In the genomic region with DNA sequence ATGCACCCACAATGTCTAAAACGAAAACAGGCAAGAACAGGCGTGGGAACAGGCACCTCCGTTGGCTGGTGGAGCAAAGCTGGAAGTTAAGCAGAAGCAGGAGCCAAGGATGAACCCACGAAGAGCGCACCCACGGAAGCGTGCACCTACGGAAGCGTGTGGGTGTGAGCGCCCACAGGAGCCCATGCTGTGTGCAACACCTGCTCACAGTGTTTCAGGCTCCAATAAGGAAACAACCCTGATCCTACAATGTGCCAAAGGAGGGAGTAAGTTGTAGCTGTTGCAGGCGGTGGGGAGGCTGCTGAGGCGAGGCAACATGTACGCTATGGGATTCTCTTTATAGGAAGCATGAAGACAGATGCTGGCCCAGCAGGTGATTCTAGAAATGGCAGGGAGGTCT, we compare ENCODE assay signal across 16 mouse cellular contexts.
DNase-seq lines count a peak whose midpoint lies in the region; ATAC-seq and TF ChIP-seq lines count a peak whose summit lies in the region.
"Had no signal": no experiment of that assay in that cellular context is flagged by ENCODE, and none has a peak within 500 bp of the region (broad histone marks: within the 10 kb centered on the region; RNA-seq: fewer than 3 reads in every experiment).

No protein-coding gene starts in this region.

- no peaks in the 10 kb centered on the region for H3K9me3 ChIP-seq in hindbrain, embryonic 12.5 days (replicated peaks)
- H3K9me3 ChIP-seq: hindbrain, embryonic 13.5 days; intestine, embryonic 15.5 days; kidney, embryonic 15.5 days; neural tube, embryonic 13.5 days had no signal

- DNase-seq in layer of hippocampus, adult 11-12 months (ENCODE audit: low spot score) = peak; percentile 42
- DNase-seq in layer of hippocampus, adult 9-10 months (ENCODE audit: low spot score) = no peak
- peak; percentile 53 for DNase-seq in cerebellum, adult 11-12 months
- DNase-seq in layer of hippocampus, adult 2 months (ENCODE audit: low spot score in 2 of 2) = peak; percentile 39 to 42
- DNase-seq in left cerebral cortex, postnatal 36 days (ENCODE audit: low spot score in 2 of 2) = peak; percentile 58 to 79
- no peak for DNase-seq in lung, adult 18-20 months
- DNase-seq: retina, postnatal 1 day had no signal

- intact Hi-C loops in left cerebral cortex, postnatal 36 days (cut with DNase I) = no loop called here

- peak overlapping the region; percentile 48; the same call in 1 of the 2 replicates for H3K27ac ChIP-seq in layer of hippocampus, adult 2 months
- H3K27ac ChIP-seq in hindbrain, embryonic 12.5 days = no peak overlapping the region
- H3K27ac ChIP-seq: hindbrain, embryonic 13.5 days; intestine, embryonic 15.5 days; kidney, embryonic 15.5 days; neural tube, embryonic 13.5 days had no signal

- no peak overlapping the region for H3K4me2 ChIP-seq in hindbrain, embryonic 12.5 days (replicated peaks)
- H3K4me2 ChIP-seq: hindbrain, embryonic 13.5 days; intestine, embryonic 15.5 days; kidney, embryonic 15.5 days; liver, embryonic 11.5 days; neural tube, embryonic 13.5 days had no signal

- H3K9ac ChIP-seq in hindbrain, embryonic 12.5 days = no peak overlapping the region
- H3K9ac ChIP-seq: hindbrain, embryonic 13.5 days; intestine, embryonic 15.5 days; kidney, embryonic 15.5 days; neural tube, embryonic 13.5 days had no signal

- H3K36me3 ChIP-seq in hindbrain, embryonic 12.5 days = no peaks in the 10 kb centered on the region
- H3K36me3 ChIP-seq: hindbrain, embryonic 13.5 days; intestine, embryonic 15.5 days; kidney, embryonic 15.5 days; neural tube, embryonic 13.5 days had no signal

- ATAC-seq in megakaryocyte, adult 5-6 weeks (ENCODE audit: poor library complexity, severe bottlenecking) = no peak
- no peak for ATAC-seq in hindbrain, embryonic 12.5 days (ENCODE audit: low FRiP score)
- ATAC-seq: forebrain, embryonic 16.5 days; intestine, embryonic 15.5 days; Patski had no signal

- H3K4me1 ChIP-seq in hindbrain, embryonic 12.5 days = peaks cover 4% of the 10 kb centered on the region; the same call in 1 of the 2 replicates
- H3K4me1 ChIP-seq: hindbrain, embryonic 13.5 days; neural tube, embryonic 13.5 days had no signal

- WGBS in hindbrain, embryonic 12.5 days = 92% methylated on average over 13 of the region's 13 CpGs

- TF ChIP-seq CTCF in layer of hippocampus, adult 2 months (conservative IDR thresholded peaks at IDR 0.05) = no peak

- no peaks in the 10 kb centered on the region for H3K27me3 ChIP-seq in hindbrain, embryonic 12.5 days
- H3K27me3 ChIP-seq: hindbrain, embryonic 13.5 days; intestine, embryonic 15.5 days; kidney, embryonic 15.5 days; neural tube, embryonic 13.5 days; Patski had no signal

- no peak overlapping the region for H3K4me3 ChIP-seq in layer of hippocampus, adult 2 months
- H3K4me3 ChIP-seq in hindbrain, embryonic 12.5 days = no peak overlapping the region
- H3K4me3 ChIP-seq: hindbrain, embryonic 13.5 days; intestine, embryonic 15.5 days; kidney, embryonic 15.5 days; neural tube, embryonic 13.5 days had no signal

Comparison
In these comparisons a context has a peak if more than half of its experiments do, and no peak if none do; other contexts are left out.
1. DNase-seq: peak in layer of hippocampus, adult 11-12 months (single experiment), cerebellum, adult 11-12 months (single experiment), layer of hippocampus, adult 2 months (2 of 2) and left cerebral cortex, postnatal 36 days (2 of 2); none in layer of hippocampus, adult 9-10 months (single experiment) and lung, adult 18-20 months (0 of 2).